Mouse (Mus musculus): Measurements from ENCODE around the gene Vmn1r233.

GRCm38 (mm10) chr17:21008382-21009331, 12.4 kb upstream of the Vmn1r233 start, which contains the start of gene Zfp160:
- TF ChIP-seq EP300 (IDR thresholded peaks at IDR 0.05; ENCODE audit: low read depth), result no peak
- TF ChIP-seq CTCF (IDR thresholded peaks at IDR 0.05; ENCODE audit: low read depth), result no peak

Measured in heart, postnatal 0 days (tissue).